Mouse (Mus musculus) lung, adult 10 weeks (tissue): ENCODE measurements around the gene H1fnt. TPM values are rescaled to one million over a fixed set of nuclear protein-coding genes. Genes with fewer than 3 reads are reported as not detected.

ENCODE experiments used
- polyA plus RNA-seq: library from polyadenylated mRNA; stranded (reverse); fragments of 350-450 nt; fragmentation: Illumina TruSeq; extraction: RNeasy Lipid Tissue Mini Kit (QIAGEN cat#74804); gene quantifications from one replicate; pipeline ENCODE4 v1.2.3, GENCODE M21; 2014; ENCODE audit warnings: low read depth, low replicate concordance; ENCODE audit not compliant: insufficient read depth

H1fnt gene
- polyA plus RNA-seq = not detected

GRCm38 (mm10) chr15:98257193-98257592 is at the start of gene H1fnt:
Gene H1fnt (minus strand): TSS chr15:98257293.

GRCm38 (mm10) chr15:98295628-98296551 is 38.8 kb upstream of the H1fnt start, which contains the start of gene Zfp641:
Gene Zfp641 (minus strand): TSS chr15:98296161.

GRCm38 (mm10) chr15:98234350-98234749 is 22.7 kb downstream of the H1fnt start, which contains the start of gene Olfr286:
Gene Olfr286 (minus strand): TSS chr15:98234450.

GRCm38 (mm10) chr15:98220877-98221276 is 36.2 kb downstream of the H1fnt start, which contains the start of the genes Gm44579 and Olfr287:
Gene Gm44579 (minus strand): TSS chr15:98220977.
Gene Olfr287 (minus strand): TSS chr15:98221056.

Other genes starting within 250 kb of the H1fnt start
- 14.2 TPM for gene Pfkm, start 164.7 kb downstream of the H1fnt start, polyA plus RNA-seq
- 8.0 TPM for gene Senp1, start 163.5 kb downstream of the H1fnt start, polyA plus RNA-seq
- 16.7 TPM for gene Asb8, start 91.7 kb downstream of the H1fnt start, polyA plus RNA-seq
- gene Ccdc184, start 90.1 kb downstream of the H1fnt start, polyA plus RNA-seq = 2.8 TPM
- not detected for gene Olfr288, start 61.8 kb downstream of the H1fnt start, polyA plus RNA-seq
- gene Gm44579, start 36.3 kb downstream of the H1fnt start, polyA plus RNA-seq = not detected
- not detected for gene Olfr287, start 36.2 kb downstream of the H1fnt start, polyA plus RNA-seq
- gene Olfr286, start 22.8 kb downstream of the H1fnt start, polyA plus RNA-seq = not detected
- 6.0 TPM for gene Zfp641, start 38.9 kb upstream of the H1fnt start, polyA plus RNA-seq
- not detected for gene Olfr285, start 60.1 kb upstream of the H1fnt start, polyA plus RNA-seq
- gene Olfr284, start 83.7 kb upstream of the H1fnt start, polyA plus RNA-seq = not detected
- not detected for gene Olfr283, start 123.7 kb upstream of the H1fnt start, polyA plus RNA-seq
- not detected for gene Olfr282, start 173.9 kb upstream of the H1fnt start, polyA plus RNA-seq
- not detected for gene Olfr281, start 195.3 kb upstream of the H1fnt start, polyA plus RNA-seq
- not detected for gene OR5BS1P, start 212.6 kb upstream of the H1fnt start, polyA plus RNA-seq
- gene Lalba, start 225.4 kb upstream of the H1fnt start, polyA plus RNA-seq = not detected
- gene Olfr279, start 235.1 kb upstream of the H1fnt start, polyA plus RNA-seq = not detected